Mouse (Mus musculus) activated CD4-positive, CD25-positive, alpha-beta regulatory T cell, adult 4 months (primary cell): ENCODE measurements around the gene Gm28845. TPM values are rescaled to one million over a fixed set of nuclear protein-coding genes. Genes with fewer than 3 reads are reported as not detected.

ENCODE experiments used
- ATAC-seq: one replicate; pipeline ENCODE4 v1.8.0; 2017
- polyA plus RNA-seq, 2 experiments: library from polyadenylated mRNA; unstranded; fragments of 100-300 nt; shearing (Covaris generic); gene quantifications; one replicate each; pipeline ENCODE4 v1.2.1; 2017

Gene Gm28845
- polyA plus RNA-seq, result not detected

- ATAC-seq, result no peak
Measured at GRCm38 (mm10) chr1:65119438-65119837, at the start of gene Gm28845. Gene Gm28845 (minus strand): TSS chr1:65119558.

- no peak for ATAC-seq
Measured at GRCm38 (mm10) chr1:65167496-65167895, 48.1 kb upstream of the Gm28845 start.

GRCm38 (mm10) chr1:65162210-65162609, 42.9 kb upstream of the Gm28845 start:
- no peak for ATAC-seq

- ATAC-seq, result no peak
Measured at GRCm38 (mm10) chr1:65156111-65156510, 36.8 kb upstream of the Gm28845 start.

- ATAC-seq, result no peak
Measured at GRCm38 (mm10) chr1:65154814-65155213, 35.5 kb upstream of the Gm28845 start.

- ATAC-seq, result no peak
Measured at GRCm38 (mm10) chr1:65147971-65148370, 28.6 kb upstream of the Gm28845 start.

- ATAC-seq, result no peak
Measured at GRCm38 (mm10) chr1:65147326-65147725, 28.0 kb upstream of the Gm28845 start.

GRCm38 (mm10) chr1:65146601-65147000, 27.2 kb upstream of the Gm28845 start:
- ATAC-seq, result no peak

- ATAC-seq, result no peak
Measured at GRCm38 (mm10) chr1:65144783-65145182, 25.4 kb upstream of the Gm28845 start.

- no peak for ATAC-seq
Measured at GRCm38 (mm10) chr1:65137560-65137959, 18.2 kb upstream of the Gm28845 start.

- no peak for ATAC-seq
Measured at GRCm38 (mm10) chr1:65132833-65133232, 13.5 kb upstream of the Gm28845 start.

GRCm38 (mm10) chr1:65131671-65132070, 12.3 kb upstream of the Gm28845 start:
- no peak for ATAC-seq

GRCm38 (mm10) chr1:65130226-65130625, 10.9 kb upstream of the Gm28845 start:
- no peak for ATAC-seq

GRCm38 (mm10) chr1:65129634-65130180, 10.3 kb upstream of the Gm28845 start:
- no peak for ATAC-seq

GRCm38 (mm10) chr1:65122574-65123372, 3.4 kb upstream of the Gm28845 start, which contains the start of gene D630023F18Rik:
Gene D630023F18Rik (minus strand): TSS chr1:65123214.
- no peak for ATAC-seq

GRCm38 (mm10) chr1:65118150-65118913, 1.0 kb downstream of the Gm28845 start:
- no peak for ATAC-seq

- ATAC-seq, result no peak
Measured at GRCm38 (mm10) chr1:65113536-65114172, 5.7 kb downstream of the Gm28845 start.

- no peak for ATAC-seq
Measured at GRCm38 (mm10) chr1:65112807-65113196, 6.6 kb downstream of the Gm28845 start.

- ATAC-seq, result no peak
Measured at GRCm38 (mm10) chr1:65112031-65112806, 7.1 kb downstream of the Gm28845 start.

- no peak for ATAC-seq
Measured at GRCm38 (mm10) chr1:65109756-65110435, 9.5 kb downstream of the Gm28845 start.

GRCm38 (mm10) chr1:65109196-65109595, 10.2 kb downstream of the Gm28845 start:
- ATAC-seq, result no peak
